Mouse (Mus musculus) large intestine, adult 2 months (tissue): ENCODE data around the gene Glb1l3. TPM values are rescaled to one million over a fixed set of nuclear protein-coding genes. Genes with fewer than 3 reads are reported as not detected.
"Not testable (repeated sequence)": the region's sequence is repeated elsewhere in the genome, so short reads cannot be mapped to it uniquely, and the experiment has no call there.

Source experiments
- DNase-seq: peaks from one replicate; pipeline ENCODE4 v3.0.0-alpha.2; 2012; ENCODE audit warnings: low read depth, low spot score
- WGBS: fragments of 180-500 bp; shearing (Covaris S2); methylation state at CpG from one replicate; pipeline ENCODE4 v1.1.7; 2018; 5-methylcytosine and 5-hydroxymethylcytosine counted together
- polyA plus RNA-seq: library from polyadenylated mRNA; depleted of rRNA; stranded (reverse); fragments of >200 nt; gene quantifications from 2 replicates; pipeline ENCODE4 v1.2.3, GENCODE M21; 2012; rRNA removed

Gene Glb1l3
- polyA plus RNA-seq, result 0.08 TPM in 1 of 2 replicates, not detected in the other

DNA sequence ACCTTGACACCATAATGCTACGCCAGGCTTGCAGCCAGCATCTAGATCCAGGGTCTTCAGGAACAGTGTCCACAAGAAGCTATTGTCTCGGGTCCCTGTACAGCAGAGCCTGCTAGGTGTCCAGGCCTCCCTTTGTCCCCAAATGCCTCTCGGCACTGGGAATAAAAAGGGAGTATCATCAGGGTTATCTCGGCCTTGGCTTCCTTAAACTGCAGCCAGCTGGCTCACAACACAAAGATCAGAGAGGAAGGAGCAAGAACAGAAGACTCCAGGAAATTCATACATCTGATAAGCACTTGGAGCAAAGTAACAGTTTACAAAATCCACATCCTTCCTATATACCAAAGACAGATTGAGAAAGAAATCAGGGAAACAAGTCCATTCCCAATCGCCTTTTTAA, at the start of gene Glb1l3:
Gene Glb1l3 (minus strand): TSS at position 140 of the 400 bp plus-strand sequence.
- WGBS, result 64% methylated on average over 5 of the region's 5 CpGs
- no peak for DNase-seq

GRCm38 (mm10) chr9:26869856-26870255, 9.2 kb upstream of the Glb1l3 start:
- DNase-seq, result not testable (repeated sequence)
- WGBS, result 81% methylated on average over 7 of the region's 7 CpGs

- WGBS, result 47% methylated on average over 3 of the region's 3 CpGs
- DNase-seq, result no peak
Observed at GRCm38 (mm10) chr9:26831089-26831488, 29.6 kb downstream of the Glb1l3 start.

DNA sequence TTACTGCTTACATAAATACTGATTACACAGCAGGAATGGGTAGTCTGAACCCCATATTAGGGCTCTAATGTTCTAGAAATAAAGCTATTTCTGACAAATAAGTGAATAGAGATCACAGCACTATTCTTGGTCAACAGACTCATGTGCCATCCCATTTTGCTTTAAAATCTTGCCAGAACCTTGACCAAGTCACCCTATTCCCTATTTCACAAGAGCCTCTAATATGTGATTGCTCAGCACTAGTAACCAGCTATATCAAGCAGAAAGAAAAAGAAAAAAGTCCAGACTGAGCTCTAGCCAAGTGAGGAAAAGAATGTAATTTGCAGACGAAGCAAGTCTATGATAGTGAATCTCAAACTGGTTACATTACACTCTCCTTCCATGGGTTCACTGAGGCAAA, 40.7 kb downstream of the Glb1l3 start:
- no peak for DNase-seq
- WGBS, result 68% methylated on average over 1 of the region's 1 CpGs

GRCm38 (mm10) chr9:26808735-26809134, 52.0 kb downstream of the Glb1l3 start:
- WGBS, result 70% methylated on average over 2 of the region's 2 CpGs
- DNase-seq, result no peak

- no peak for DNase-seq
- WGBS, result 3% methylated on average over 33 of the region's 33 CpGs
Observed at GRCm38 (mm10) chr9:26805935-26806666, 54.6 kb downstream of the Glb1l3 start, which contains the start of gene Glb1l2. TSS of gene Glb1l2 (minus strand) at chr9:26806468.

GRCm38 (mm10) chr9:26804321-26804720, 56.4 kb downstream of the Glb1l3 start:
- no peak for DNase-seq

GRCm38 (mm10) chr9:26800357-26800756, 60.3 kb downstream of the Glb1l3 start:
- WGBS, result 94% methylated on average over 2 of the region's 2 CpGs
- DNase-seq, result no peak

- 53% methylated on average over 1 of the region's 1 CpGs for WGBS
- DNase-seq, result no peak
Observed at GRCm38 (mm10) chr9:26798731-26799130, 62.0 kb downstream of the Glb1l3 start.

DNA sequence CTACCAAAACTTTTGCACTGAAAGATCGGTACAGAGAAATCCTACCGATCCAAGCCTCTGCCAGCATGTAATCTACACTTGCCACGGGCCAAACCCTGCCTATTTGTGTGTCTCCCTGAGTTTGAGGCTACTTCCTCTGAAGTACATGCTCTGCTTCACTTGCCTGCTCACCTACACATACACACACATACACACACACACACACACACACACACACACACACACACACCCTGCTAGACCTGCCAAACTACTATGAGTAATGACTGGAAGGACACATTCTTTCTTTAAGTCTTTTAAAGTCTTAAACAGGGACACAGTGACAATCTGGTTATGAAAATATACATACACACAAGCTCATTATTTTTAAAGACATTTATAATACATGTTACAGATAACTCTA, 62.5 kb downstream of the Glb1l3 start:
- 85% methylated on average over 3 of the region's 3 CpGs for WGBS
- DNase-seq, result no peak

- DNase-seq, result no peak
- WGBS, result 67% methylated on average over 3 of the region's 3 CpGs
Observed at GRCm38 (mm10) chr9:26792829-26793228, 67.9 kb downstream of the Glb1l3 start.

DNA sequence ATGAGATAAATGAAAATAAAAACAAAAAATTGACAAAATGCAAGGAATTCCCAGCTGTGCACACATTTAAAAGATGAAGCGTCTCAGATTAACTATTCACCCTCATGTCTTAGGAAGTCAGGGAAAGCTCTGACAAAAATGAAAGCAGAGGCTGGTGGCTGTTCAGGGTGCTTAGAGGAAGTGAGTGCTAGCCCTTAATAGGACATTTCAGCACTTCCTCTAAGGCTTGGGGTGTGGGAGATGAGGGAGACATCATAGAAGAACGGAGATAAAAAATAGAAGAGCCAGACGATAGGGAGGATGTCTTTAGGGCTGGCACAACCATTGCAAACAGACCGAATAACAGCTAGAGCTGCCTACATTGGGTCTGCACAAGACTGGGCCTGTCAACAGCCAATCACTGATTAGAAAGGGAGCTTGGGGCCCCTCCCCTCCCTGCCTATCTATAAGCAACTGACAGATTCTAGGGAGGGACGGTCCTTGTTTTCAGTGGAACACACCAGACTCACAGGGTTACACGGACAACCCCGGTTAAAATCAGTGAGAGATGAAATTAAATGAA, 77.2 kb downstream of the Glb1l3 start:
- WGBS, result 69% methylated on average over 7 of the region's 7 CpGs
- DNase-seq, result no peak

DNA sequence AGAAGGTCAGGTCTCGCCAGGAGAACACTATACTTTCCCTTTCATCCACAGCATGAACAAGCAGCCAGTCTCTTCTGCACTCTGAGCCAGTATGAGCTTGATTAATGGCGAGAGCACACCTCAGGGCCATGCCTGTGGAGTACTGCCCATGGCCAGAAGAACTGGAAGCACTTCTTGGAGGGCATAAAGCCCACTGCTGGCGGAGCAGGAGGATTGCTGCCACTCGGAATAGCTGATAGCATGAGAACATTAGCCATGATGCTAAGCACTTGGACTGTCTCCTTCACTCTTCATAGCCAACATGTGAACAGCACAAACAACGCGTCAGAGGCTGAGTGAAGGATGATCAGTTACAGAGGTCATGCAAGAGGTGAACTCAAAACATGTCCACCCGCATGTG, 82.3 kb downstream of the Glb1l3 start:
- WGBS, result 77% methylated on average over 7 of the region's 7 CpGs
- DNase-seq, result no peak

- 60% methylated on average over 6 of the region's 6 CpGs for WGBS
- peak; percentile 6 for DNase-seq
Observed at GRCm38 (mm10) chr9:26776122-26776902, 84.4 kb downstream of the Glb1l3 start.

DNA sequence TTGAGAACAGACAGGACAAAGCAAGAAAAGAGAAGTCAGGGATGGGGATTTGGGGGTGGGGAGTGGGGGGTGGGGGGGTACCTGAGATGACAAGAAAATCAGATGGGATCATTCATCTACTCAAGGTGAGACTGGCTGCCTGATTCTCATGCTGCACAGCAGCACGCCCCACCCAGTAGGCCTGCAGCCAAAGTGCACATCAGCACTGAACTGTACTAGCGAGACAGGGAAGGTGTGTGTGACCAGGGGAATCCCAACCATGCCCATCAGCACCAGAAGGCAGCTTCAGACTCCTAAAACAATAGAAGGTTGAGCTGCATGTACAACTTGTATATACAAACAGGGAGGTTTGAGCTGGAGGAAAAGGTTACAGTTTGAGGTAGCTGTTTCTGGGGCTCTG, 85.0 kb downstream of the Glb1l3 start:
- 50% methylated on average over 2 of the region's 2 CpGs for WGBS
- DNase-seq, result no peak

DNA sequence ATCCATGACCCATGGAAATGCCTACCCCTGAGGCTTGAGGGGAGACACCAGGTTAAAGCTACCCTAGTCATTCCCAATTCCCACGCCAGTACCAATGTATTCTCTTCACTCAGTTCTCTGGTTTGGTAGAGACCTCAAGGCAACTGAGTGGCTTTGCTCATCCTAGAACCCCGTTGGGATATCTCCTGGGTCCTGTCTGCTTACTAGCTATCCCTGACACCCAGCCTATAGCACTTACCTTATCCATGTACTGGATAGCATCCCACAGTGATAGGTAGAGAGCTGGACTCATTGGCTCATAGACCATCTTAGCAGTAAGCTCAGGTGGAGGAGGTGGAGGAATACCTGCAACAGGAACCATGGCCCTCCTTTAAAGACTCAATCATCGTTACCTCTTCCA, 92.5 kb downstream of the Glb1l3 start:
- no peak for DNase-seq
- WGBS, result 71% methylated on average over 3 of the region's 3 CpGs

Other genes starting within 250 kb of the Glb1l3 start
- gene B3gat1, start 127.2 kb downstream of the Glb1l3 start, polyA plus RNA-seq, result 0.03 TPM in 1 of 2 replicates, not detected in the other
- gene Glb1l2, start 54.4 kb downstream of the Glb1l3 start, polyA plus RNA-seq, result 1.9 and 2.0 TPM in 2 replicates
- 0.05 and 0.07 TPM in 2 replicates for gene Gm1110, start 62.2 kb upstream of the Glb1l3 start, polyA plus RNA-seq
- gene Acad8, start 138.7 kb upstream of the Glb1l3 start, polyA plus RNA-seq, result 15.7 and 22.2 TPM in 2 replicates
- gene Thyn1, start 138.8 kb upstream of the Glb1l3 start, polyA plus RNA-seq, result 13.5 and 14.6 TPM in 2 replicates
- 15.1 and 24.5 TPM in 2 replicates for gene Vps26b, start 169.2 kb upstream of the Glb1l3 start, polyA plus RNA-seq
- gene Ncapd3, start 169.3 kb upstream of the Glb1l3 start, polyA plus RNA-seq, result 9.5 and 13.3 TPM in 2 replicates